Mouse (Mus musculus) retina, postnatal 7 days (tissue): ENCODE measurements around the gene Pard6b.
"Not testable (repeated sequence)": the region's sequence is repeated elsewhere in the genome, so short reads cannot be mapped to it uniquely, and the experiment has no call there.

Experiments used
- DNase-seq: peaks from one replicate; pipeline ENCODE4 v3.0.0-alpha.2; 2012; ENCODE audit warnings: low read depth, low spot score

The Pard6b gene

GRCm38 (mm10) chr2:168080431-168081246 is at the start of gene Pard6b:
TSS of gene Pard6b (plus strand) at chr2:168081004.
- peak; percentile 94 for DNase-seq

- no peak for DNase-seq
Measured at GRCm38 (mm10) chr2:168031842-168032241, 49.0 kb upstream of the Pard6b start.

GRCm38 (mm10) chr2:168033905-168034304 is 46.9 kb upstream of the Pard6b start:
- DNase-seq: no peak

GRCm38 (mm10) chr2:168035907-168036306 is 44.9 kb upstream of the Pard6b start:
- DNase-seq: no peak

- DNase-seq: no peak
Measured at GRCm38 (mm10) chr2:168037063-168037462, 43.7 kb upstream of the Pard6b start.

DNA sequence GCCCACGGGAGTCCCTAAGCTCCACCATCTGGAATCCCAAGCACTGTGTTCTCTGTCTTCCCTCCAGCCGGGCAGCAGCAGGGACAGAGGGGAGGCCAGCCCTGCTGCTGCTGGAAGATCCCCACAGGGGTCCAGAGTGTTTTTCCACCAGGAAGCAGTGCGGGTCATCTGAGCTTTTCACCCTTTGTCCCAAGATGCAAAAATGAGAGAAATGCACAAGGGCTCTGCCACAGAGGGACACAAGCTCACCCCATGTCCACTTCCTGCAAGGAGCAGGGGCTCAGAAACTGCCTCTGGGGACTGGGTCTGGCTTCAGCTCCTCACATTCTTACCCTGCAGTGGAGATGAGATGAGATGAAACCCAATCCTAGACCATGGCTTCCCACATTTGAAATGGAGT is 40.1 kb upstream of the Pard6b start:
- no peak for DNase-seq

GRCm38 (mm10) chr2:168042019-168042418 is 38.8 kb upstream of the Pard6b start:
- DNase-seq: no peak

GRCm38 (mm10) chr2:168044681-168045287 is 36.0 kb upstream of the Pard6b start:
- DNase-seq: no peak

- no peak for DNase-seq
Measured at GRCm38 (mm10) chr2:168045357-168045756, 35.4 kb upstream of the Pard6b start.

DNA sequence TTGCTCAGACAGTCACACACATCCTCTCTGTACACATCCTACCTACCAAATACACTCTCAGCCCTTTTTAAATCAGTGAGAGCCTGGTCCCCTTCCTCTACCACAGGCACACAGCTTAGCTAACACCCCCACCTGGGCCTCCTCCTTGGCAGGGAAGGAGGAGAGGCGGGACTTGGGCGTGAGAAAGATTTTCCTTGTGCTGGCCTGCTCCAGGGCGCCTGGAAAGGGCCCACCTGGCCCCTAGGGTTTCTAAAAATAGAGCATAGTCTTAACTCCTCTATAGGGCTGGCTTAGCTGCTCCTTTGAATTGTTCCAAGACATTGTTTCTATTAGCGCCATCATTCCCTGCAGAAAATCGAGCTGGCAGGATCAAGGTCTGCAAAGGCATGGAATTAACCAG is 35.0 kb upstream of the Pard6b start:
- no peak for DNase-seq

- no peak for DNase-seq
Measured at GRCm38 (mm10) chr2:168046467-168046866, 34.3 kb upstream of the Pard6b start.

DNA sequence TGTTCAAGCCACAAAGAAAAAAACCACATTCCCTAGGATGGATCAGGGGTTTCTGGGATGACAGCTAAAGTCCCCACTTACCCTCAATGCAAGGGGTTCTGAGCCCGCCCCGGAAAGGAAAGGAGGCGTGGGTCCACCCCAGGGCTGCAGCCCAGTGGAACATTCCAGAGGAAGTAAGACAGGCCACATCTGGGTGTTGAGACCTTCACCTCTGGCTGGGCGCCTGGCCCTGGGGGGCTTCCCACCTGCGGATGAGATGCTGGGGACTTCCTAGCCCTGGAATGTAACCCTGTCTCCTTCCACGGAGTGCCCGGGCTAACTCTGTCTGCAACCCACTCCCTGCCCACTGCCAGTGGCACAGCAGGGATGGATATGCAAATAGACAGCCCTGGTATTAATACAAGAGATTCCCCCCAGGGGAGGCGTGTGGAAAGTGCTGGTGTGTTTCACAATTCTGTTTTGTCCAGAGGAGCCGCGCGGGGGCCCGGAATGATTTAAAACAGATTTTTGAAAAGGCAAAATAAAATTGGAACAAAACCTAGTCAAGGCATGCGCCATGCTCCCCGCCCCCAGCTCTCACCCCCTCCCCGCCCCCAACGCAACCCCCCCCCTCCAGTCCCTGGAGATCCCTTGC is 31.7 kb upstream of the Pard6b start:
- DNase-seq: no peak

GRCm38 (mm10) chr2:168050000-168050942 is 30.5 kb upstream of the Pard6b start:
- no peak for DNase-seq

DNA sequence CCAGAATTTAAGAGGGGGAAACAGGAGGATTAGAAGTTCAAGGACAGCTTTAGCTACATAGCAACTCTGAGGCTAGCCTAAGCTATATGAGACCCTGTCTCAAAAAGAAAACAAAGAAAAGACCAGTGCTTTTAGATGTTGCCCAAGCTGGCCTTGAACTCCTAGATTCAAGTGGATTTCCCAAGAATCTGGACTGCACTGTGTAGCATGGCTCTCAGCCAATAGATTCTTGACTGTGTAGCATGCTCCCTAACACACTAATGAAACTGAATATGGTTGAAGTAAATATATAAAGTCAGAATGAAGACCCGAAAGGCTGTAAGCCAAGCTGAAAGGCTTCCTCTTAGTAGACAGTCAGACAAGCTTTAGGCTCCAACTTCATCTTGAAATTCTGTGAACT is 28.6 kb upstream of the Pard6b start:
- no peak for DNase-seq

- DNase-seq: peak; percentile 37
Measured at GRCm38 (mm10) chr2:168052689-168053088, 28.1 kb upstream of the Pard6b start.

GRCm38 (mm10) chr2:168054142-168054541 is 26.7 kb upstream of the Pard6b start:
- no peak for DNase-seq

GRCm38 (mm10) chr2:168055910-168056665 is 24.7 kb upstream of the Pard6b start:
- no peak for DNase-seq

DNA sequence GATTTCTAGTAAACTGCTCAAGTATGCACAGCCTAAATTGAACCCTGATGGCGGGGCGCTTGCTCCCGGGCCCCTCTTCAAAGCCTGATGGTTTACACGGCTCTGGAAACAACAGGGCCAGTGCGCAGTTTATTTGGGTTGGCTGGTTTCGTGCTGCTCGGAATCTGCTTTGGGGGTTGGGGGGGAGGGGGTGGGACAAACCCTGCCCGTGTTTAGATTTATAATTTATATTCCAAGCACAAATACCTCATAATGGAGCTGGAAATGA is 24.2 kb upstream of the Pard6b start:
- DNase-seq: no peak

DNA sequence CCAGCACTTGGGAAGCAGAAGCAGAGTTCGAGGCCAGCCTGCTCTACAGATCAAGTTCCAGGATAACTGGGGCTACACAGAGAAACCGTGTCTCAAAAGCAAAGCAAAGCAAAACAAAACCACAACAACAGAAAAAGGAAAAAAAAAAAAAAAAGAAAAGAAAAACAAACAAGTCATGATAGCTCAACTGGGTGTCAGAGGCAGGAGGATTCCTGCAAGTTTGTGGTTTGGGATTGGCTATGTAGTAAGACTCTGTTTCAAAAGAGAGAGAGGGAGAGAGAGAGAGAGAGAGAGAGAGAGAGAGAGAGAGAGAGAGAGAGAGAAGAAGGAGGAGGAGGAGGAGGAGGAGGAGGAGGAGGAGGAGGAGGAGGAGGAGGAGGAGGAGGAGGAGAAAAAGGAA is 22.9 kb upstream of the Pard6b start:
- DNase-seq: not testable (repeated sequence)

DNA sequence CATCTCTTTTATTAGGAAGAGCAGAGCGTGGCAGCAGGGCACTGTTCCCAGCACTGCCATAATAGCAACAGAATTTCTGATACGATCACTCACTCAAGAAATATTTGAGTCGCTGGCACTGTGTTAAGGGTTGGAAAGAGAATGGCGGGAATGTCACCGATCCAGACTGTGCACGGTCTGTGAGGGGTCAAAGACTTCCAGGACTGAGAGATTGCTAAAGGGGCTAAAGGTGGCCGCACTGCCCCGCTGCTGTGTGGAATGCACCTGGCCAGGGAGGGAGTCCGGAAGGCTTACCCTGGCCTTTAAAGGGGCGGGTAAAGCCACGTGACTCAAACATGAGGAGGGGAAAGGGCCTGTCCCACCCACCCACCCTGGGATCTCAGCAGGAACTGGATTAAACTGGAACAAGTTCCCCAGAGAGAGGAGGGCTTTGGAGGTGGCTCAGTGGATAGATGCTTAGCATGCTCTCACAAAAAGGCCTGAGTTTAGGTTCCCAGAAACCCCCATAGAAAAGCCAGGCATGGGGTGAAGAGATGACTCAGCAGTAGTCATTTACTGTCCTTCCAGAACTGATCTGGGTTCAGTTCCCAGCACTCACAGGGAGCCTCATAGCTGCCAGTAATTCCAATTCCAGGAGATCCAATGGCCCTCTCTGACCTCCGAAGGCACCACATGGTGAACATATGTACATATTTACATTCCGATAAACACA is 22.2 kb upstream of the Pard6b start:
- DNase-seq: no peak
